Mouse (Mus musculus) c-Kit-negative CD71-positive TER-119-positive erythroid progenitor cells, embryonic 14.5 days (primary cell): ENCODE measurements around the gene Primpol.
A peak's percentile ranks its signal among the peaks of the same experiment; 100 is the strongest.

Experiments
- DNase-seq: peaks from one replicate; pipeline ENCODE4 v3.0.0-alpha.2; 2013; ENCODE audit warnings: low read depth, low spot score

The Primpol gene

DNA sequence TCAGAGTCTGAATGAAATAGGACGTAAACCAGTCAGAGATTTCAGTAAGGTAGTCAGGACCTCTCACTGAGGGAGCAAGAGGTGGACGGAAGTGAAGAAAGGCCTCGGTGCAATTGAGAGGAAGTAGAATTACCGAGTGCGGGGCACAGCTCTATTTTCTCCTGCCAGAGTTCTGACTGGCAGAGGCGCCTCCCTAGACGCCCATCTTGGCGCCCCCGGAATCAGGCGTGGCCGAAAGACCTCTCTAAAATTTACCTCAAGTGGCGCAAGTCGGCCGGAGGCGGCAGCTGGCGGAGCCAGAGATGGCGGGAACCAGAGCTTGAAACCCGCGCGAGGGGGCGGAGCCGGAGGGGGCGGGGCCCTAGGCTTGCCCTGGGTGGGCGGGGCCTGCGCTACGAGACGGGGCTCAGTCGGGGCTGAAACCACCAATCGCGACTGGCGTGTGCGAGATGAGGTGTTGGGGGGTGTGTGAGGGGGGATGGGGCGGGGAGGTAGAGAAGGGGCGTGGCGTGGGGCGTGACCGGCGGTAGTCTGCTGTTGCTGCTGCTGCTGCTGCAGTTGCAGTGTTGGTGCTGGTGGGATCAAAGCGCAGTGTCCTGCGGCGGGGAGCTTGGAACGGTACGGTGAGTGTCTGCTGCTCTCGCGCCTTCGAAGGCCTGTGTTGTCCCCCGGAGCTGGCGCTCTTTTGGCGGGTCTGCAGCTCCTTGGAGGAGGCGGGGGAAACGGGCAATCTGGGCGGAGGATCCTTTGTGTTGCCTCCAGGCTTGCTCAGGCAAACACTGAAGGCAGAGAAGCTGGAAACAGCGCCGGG is at the start of gene Primpol, which contains the start of gene Casp3:
Primpol (minus strand) TSS at position 334 of the 811 bp plus-strand sequence.
Casp3 (plus strand) TSS at position 413 of the 811 bp plus-strand sequence.
- DNase-seq: peak; percentile 96

DNA sequence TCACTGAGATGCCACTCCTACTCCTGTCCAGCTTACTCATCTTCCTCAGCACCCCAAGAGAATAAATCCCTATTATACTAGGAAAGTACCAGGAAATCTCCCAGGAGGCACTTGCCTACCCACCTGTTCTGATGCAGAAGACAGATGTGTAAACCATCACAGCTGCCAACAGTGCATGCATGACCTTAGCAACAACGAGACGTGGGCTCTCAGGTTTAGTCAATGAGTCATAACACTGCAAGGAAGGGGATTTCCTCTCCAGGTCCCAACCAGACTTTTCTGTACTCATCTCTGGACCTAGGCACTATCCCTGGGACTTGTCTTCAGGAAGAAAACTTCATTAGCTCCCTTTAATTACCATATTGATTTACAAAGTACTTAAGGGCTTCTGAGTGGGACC is 38.9 kb upstream of the Primpol start:
- DNase-seq: no peak

DNA sequence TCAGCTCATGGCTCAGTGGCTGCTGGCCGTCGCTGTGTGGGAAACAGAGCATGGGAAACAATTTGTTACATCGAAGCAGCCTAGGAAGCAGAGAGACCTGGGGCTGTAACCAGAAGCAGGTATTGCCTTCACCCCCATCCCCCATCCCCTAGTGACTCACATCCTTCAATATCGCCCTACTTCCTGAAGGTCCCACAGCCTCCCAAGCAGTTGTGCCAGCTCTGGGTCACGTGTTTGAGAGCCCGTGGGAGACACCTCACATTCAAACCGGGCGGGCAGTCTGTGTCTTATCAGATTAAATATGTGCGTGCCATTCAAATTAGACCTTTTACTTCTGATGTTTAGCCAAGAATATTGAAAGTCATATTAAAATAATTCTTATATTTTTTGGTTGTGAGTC is 34.9 kb upstream of the Primpol start:
- DNase-seq: no peak

DNA sequence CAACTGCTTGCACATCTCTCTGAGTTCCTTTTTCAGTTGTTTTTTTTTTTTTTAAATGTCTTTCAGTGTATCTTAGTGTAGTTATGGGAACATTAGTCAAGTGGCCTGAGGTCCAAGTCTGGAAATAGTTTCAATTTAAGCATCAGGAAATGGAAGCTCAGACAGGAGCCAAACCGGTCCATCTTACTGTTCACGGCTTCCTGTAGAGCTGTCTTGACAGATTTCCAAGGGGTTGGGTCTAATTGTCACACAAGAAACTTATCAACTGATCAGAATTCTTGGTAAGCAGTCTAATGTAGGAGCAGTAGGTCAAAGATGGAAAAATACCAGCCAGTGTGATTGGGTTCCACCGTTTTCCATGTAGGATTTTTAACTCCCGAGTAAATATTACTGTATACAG is 31.4 kb upstream of the Primpol start:
- no peak for DNase-seq

DNA sequence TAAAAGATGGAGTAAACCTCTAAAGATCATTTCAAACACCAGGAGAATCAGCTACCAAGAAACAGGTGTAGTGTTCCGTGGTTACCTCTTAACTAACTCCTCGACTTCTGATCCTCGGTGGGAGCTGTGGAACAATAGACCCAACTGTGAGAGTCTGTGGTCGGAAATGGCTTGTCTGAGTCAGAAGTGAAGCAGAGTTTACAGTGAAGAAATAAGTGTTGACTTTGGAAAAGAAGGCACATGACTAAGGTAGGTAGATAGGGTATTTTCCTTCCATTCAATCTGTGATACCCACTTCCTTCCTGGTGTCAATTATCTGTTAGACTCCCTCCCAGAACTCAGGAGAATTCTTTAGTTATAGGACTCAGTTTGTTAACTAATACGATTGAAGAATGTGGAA is 24.3 kb upstream of the Primpol start:
- DNase-seq: no peak

DNA sequence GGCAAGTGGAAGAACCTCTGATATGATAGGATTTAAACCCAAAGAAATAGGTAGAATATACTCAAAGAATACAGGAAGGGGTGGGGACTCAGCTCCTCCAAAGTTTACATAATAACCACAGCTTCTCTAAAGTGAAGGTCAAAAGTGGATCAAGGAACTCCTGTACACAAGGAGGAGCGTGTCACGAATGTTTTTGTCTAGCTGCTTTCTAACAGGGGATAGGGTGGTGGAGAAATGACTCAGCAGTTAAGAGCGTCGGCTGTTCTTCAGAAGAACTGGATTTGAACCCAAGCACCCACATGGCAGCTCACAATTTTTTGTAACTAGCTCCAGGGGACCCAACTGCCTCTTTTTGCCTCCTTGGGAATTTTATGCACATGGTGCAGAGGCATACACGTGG is 22.8 kb upstream of the Primpol start:
- peak; percentile 34 for DNase-seq

DNA sequence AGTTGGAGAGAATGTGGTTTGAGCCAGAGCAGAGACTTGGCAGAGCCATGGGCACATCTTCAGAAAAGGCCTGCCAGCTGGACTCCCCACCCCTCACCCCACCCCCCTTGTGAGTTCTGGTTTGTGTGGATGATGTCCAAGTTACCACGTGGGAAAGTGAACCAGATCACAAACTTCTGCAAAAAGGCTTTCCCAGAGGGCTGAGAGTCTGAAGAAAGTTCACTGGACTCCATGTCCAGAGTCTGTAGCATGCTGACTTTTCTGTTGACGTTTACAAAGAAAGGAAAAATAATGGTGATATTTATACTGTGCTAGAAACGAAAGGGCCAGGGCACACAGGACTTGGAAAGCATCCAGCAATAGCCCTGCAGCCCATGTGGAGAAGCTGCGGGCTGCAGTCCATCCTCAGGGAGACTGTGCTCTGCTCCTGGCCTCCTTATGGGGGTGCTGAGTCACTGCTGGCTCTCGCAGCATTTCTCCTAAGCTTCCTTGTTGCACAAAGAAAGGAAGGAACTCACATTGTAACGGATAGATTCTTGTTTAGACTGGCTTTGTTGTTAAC is 22.1 kb upstream of the Primpol start:
- DNase-seq: no peak

DNA sequence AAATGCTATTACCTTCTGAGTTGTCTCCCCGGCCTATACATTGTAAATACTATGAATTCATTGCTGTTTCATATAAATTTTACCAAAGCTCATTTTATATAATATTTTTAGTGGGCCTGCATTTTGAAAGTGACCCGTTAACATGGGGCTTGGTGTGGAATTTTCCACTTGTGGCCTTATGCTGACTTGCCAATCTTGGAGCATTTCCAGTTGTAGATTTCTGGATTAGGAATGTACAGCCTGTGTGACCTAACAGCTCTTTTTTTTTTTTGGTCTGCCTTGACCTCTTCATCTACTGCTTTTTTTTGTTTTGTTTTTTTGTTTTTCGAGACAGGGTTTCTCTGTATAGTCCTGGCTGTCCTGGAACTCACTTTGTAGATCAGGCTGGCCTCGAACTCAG is 13.9 kb upstream of the Primpol start:
- no peak for DNase-seq

DNA sequence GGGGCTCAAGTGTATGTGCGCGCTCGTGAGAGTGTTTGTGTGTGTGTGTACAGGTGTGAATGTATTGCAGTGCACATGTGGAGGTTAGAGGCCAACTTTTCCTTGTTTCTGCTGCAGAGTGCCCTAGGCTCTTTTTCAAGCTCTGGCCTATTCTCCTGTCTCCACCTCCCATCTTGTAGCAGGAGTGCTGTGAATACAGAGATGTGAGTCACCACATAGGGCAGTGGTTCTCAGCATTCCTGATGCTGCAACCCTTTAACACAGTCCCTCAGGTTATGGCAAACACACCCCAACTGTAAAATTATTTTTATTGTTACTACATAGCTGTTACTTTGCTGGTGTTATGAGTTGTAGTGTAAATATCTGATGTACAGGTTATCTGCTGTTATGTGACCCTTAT is 13.4 kb upstream of the Primpol start:
- DNase-seq: no peak

DNA sequence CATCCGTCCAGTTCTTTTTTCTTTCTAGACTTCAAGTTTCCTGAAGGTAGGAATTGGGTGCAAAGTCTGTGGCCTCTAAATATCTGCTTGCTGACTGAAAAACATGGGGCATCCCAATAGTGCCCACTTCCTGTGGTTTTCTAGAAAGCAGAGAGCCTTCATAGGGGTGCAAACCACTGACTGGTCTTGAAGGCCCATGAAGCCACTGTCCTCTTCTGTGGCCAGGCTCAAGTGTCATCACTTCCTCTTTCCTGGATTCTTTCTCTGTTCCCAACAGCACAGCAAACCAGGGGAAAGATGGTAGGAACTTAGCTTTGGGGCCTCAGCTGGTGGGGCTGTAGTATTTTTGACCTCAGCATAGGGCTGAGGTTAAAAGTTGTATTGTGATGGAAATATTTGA is 11.6 kb upstream of the Primpol start:
- no peak for DNase-seq

DNA sequence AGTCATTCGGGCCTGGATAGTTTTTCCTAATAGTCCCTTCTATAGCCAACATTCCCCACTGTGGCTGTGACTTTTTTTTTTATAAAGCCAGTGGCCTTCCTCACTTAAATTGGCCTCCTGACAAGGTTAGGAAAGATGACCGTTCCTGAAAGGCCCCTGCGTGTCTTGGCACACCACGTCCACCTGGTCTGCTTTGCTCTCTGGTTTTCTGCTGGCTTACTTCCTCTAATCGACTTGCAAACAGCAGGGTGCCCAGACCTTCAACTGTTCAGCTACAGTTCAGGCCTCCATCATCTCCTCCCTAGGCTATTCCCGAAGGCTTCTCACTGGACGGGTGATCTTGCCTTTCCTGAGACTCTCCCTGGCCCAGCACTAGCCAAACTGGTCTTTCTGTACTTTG is 10.9 kb upstream of the Primpol start:
- no peak for DNase-seq

DNA sequence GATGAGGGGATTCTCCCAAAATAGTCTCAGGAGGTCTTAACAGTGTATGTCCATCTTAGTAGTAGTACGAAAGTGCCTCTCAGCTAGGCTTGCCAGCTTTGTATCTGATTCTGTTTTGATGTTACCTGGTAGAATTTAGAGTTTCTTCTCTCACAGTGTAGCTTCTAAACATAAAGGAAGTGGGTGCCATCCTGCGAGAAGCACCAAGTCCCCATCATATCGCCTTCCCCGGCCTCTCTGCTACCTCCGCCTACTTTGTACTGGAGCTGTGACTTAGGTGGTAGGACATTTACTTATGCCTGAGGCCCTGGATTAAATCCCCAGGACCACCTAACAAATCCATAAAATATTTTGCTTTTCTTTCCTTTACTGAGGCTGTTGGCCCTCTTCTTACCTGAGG is 9.6 kb upstream of the Primpol start:
- DNase-seq: no peak

DNA sequence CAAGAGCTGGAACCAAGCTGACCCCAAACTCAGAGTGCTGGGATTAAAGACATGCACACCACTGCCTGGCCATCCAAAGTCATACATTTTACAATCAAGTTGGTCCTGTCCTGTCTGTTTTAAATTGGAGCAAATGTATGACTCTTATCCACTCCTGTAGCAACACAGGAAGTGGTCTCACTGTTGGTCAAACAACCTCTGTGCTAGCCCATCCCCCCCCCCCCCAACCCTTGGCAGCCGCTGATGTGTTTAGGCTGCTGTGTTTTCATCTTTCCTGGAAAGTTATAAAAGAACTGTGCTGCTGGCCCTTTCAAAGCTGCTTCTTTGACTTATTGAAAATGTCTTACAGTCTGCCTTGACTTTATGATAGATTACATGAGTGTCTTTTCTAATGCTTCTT is 8.2 kb upstream of the Primpol start:
- no peak for DNase-seq

DNA sequence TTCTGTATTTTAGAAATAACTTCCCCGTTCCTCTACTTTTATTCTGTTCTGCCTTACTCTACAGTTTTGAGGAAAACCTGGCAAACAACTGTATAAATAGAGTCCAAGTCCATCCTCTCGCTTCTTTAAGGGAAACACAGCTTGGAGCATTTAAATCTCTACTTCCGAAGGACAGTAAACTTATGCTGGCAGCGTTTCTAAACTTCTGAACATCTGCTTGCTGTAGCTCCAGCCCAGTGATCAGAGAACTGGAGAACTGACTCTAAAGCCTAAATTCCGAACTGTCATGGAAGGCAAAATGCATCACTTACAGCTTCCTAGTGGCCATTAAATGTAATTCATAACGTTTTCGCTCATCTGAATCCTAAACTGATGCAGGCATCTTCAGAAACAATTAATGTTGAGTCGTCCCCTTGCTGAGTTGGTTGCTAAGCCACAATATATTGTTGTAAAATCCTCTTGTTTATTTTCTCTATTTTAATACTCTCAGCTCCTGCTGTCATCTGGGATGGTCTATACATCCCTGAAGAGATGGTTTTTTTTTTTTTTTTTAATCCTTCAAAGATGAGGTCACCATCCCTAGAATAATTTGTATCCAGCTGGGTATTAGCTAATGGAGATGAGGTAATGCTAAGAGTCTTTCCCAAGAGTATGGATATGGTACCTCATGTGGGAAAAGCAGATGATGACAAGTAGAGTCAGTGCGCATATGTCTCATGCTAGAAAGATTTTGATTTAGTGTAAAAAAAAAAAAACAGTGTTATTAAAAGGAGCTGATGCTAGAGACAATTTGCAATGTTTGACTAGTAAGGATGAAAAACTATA is 5.6 kb upstream of the Primpol start:
- no peak for DNase-seq

DNA sequence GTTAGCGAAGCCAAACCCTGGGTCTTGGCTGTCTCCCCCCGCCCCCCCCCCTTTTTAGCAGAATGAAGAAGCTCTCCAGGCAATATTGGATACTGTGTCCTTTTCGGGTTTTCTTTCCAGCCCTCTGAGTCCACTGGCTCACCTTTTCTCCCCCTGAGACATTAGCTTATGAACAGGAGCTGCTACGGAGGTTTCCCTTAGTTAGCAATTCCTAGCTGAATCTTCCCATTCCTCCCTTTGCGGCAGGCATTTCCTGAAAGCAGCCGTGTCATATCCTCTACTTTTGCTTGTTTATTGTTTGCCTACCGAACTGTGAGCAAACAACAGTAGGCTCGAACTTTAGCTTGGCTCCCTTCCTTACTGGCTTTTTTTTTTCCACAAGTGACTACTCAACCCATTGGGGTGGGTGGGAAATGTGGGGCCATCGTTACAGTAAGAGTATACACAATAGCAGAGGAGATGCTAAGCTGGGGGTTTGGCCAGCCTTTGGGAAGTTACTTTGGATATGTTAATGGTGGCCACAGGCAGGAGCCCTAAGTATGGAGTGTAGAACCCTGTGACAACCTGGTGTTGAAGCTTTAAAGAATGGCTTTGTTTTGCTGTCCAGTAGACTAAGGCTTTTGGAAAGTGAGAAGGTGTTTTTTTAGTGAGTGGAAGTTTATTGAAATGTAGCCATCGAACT is 1.8 kb upstream of the Primpol start:
- no peak for DNase-seq

DNA sequence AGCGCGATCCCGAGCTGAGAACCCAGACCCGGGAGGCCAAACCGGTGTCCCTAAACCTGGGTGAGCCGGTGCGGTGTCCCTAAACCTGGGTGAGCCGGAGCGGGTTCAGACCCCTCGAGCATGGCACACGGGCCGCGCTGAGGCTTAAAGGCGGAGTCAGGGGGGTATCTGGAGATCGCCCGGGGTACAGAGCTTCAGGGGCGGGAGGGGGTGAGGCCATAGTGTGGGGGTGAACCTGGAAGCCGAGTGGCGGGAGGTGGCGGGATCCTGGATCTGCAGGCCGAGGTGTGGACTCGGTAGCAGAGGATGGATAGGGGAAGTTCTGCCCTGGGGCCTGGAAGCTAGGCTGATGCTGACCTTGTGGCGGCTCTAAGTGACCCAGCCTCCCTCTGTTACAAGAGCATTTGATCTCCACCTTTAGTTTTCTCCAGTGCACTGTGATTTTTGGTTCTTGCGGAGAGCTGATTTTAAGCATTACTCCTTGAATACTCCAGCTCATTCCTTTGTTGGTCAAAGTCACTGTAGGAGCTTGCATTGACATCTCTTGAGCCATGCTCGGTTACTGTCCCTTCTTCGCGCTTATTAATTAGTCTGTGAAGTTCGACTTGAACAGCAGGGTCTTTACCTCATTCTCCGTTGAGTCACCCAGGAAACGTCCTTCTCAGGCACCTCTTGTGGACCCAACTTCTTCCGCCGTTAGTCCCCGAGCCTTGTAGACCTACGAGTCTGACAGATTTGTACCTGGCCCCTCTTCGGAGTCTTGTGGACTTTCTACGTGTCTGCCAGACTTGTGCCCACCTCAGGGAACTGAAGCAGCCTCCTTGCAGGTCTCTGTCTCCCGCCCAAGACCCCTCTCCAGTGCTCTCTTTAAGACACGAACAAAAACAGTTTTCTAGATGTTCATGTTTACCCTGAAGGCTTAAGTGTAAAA is 943 bp upstream of the Primpol start:
- DNase-seq: peak; percentile 19

DNA sequence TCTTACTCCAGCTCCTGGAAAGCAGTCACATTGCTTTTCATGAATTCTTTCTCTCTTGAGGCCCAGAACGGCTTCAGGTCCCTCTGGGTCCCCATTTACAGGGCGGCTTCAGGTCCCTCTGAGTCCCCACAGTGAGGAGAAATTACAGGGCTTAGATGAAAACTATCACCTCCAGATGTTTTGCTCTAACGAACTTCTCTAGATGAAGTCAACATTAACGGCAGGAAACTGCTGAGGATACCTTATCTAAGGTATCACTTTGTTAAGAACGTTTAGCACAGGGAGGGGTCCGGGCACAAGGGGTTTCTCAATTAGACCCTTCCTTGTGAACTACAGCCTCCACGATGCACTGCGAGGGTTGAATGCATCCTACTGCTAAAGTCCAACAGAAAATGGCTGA is 1.1 kb downstream of the Primpol start:
- DNase-seq: no peak

DNA sequence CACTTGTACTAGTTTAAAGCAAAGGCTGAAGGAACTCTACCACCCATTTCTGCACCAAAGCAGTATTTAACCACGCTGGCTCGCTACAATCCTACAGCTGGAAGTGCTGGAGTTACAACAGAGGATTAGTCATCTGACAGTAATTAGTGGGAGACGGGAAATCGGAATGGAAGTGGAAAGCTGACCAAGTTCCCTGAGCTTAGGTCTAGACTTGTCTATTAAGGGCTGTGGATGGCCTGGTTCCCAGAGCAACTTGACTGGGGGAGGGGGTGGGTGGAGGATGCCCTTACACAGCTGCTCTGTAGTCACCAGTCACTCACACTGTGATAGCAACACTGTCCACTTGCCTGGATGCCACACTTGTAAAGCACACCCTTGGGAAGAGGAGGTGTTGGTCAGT is 3.6 kb downstream of the Primpol start:
- no peak for DNase-seq

DNA sequence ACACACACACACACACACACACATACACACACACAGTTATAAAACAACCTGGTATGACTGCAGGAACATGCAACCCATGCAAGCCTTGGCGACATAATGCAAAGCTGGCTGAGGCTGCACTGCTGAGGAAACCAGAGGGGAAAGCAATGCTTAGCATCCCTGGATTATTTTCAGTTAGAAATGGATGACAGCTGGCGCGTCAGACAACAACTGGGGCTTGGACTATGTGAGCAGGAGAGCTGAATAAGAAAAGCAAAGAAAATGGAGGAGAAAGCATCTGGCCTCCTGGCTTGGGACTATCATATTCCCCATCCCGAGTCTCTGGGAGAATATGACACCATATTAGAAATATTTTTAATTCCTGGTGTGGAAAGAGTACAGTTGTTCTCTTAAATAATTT is 4.1 kb downstream of the Primpol start:
- DNase-seq: no peak

DNA sequence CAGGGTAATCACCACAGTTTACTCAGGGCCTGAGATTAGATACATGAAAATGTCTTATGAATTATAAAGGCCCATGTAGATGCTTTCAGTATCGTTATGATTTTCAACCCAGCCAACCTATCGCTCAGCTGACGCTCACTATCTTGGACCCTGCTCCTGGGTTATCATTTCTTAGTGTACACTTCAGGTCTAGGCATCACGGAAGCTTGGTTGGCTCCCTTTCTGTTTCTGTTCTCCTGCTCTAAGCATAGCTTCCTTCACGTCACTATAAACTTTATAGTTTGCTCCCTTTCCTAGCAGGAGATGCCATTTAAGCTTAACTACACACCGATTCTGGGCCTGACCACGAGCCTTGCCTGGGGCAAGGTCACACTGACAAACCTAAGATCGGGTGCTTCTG is 5.5 kb downstream of the Primpol start:
- DNase-seq: no peak

DNA sequence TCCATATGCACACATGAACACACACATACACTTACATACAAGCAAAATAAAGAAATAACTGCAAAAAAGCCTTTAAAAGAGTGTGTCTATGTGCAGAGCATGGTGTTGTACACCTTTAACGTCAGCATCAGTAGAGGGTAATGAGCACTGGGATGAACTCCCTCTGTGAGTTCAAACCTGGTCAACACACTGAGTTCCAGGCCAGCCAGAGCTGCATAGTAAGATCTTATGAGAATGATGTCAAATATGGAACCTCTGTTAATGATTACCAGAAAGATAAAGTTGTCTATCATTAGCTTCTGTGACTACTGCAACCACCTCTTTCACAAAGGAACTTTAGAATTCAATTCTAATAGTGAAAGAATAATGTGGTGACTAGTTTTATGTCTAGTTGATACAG is 10.1 kb downstream of the Primpol start:
- no peak for DNase-seq
